Mouse (Mus musculus) urinary bladder, postnatal 14 days (tissue): ENCODE measurements around the gene Glod4.
"Not testable (repeated sequence)": the region's sequence is repeated elsewhere in the genome, so short reads cannot be mapped to it uniquely, and the experiment has no call there.

ENCODE experiments used
- DNase-seq: peaks from one replicate; pipeline ENCODE4 v3.0.0; 2021; ENCODE audit warnings: low spot score

The Glod4 gene

DNA sequence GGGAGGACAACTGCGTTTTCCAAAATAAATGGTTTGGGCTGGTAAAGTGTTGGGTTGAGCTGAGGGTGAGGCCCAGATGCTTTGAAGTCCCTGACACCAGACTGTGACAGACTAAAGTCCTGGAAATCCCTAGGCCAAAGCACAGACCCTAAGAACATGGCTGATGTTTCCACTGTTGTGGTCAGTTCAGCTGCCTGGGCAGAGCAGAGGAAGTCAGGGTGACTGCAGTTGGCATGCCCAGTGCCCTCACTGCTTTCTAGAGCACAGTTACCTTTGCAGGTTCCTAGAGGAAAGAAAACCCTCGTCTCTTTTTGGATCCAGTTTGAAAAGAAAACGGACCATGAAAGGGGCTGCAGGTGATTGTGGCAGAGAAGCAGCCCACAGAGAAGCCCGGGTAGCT lies 13.9 kb upstream of the Glod4 start:
- DNase-seq, result no peak

DNA sequence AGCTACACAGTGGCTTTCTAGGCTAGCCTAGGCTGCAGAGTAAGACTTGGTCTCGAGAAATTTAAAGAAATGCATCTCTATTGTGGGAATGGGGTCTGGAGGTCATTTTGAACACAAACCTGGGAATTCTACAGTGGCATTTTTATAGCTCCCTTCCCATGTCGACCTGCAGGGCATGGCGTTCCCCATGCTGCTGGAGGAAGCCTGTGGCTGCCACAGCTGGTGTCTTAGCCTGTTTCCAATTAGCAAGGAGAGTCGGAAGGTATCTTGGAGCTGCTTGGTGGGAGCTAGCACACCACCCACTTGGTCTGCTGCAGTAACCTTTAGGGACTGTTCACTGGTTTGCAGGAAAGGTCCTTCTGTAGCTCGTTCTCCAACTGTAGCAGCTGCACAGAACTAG lies 12.6 kb upstream of the Glod4 start:
- DNase-seq, result no peak

DNA sequence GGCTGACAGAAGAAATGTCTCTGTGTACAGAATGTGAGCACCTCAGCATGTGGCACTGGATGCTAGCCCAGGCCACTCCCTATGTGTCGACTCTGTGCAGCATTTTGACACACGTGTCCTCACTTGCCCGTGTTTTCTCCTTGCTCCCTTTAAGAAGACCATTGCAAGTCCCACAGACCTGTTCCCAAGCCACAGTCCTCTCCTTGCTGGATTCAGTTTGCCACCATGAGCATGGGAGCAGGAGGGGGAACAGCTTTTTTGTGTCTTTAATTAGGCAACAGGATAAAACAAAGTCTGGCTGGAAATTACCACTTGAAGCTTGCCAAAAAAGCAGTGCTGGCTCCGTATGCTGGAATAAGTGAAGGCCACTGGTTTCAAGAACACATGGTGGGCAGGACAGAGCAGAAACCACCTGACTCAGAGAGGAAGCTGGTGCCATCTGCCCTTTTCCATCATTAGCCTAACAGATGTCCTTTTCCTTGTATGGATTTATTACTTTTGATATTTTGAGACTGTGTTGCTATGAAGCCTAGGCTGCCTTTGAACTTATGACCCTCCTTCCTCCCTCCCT lies 12.0 kb upstream of the Glod4 start:
- DNase-seq, result no peak

- DNase-seq, result no peak
These were observed 10.4 kb upstream of the Glod4 start for GRCm38 (mm10) chr11:76253918-76254264.

DNA sequence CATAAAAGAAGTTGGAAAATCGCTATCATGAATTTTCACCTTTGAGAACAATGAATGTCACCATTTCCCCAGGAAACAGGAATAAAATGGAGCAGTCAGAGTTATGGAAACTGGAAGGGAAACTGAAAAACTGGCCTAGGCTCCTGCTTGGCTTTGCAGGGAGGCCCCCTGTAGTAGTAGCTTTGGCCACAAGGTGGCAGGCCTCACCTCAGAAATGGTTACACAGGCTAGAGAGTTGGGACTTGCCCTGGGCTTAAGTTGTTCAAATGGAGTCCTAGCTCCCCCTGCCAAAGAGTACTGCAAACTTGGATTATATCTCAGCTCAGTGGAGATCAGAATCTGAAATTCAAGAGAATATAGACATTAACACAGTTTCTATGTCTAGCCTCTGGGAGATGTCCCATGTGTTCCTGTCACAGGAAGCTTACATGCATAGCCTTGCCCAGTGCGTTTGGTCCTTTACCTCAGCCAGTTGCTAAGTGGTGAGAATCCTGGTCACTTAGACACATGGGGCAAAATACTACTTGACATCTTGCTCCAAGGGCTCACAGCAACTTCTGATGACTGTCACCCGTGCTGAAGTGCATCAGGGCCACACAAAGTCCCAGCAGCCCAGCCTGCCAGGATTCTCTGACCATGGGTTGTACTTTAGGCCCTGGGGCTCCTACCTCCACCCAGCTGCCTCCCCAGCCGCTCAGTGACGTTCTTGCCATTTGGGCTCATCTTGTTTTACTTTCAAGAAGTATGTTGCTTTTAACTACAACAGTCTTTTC lies 9.8 kb upstream of the Glod4 start:
- DNase-seq, result peak; percentile 89

DNA sequence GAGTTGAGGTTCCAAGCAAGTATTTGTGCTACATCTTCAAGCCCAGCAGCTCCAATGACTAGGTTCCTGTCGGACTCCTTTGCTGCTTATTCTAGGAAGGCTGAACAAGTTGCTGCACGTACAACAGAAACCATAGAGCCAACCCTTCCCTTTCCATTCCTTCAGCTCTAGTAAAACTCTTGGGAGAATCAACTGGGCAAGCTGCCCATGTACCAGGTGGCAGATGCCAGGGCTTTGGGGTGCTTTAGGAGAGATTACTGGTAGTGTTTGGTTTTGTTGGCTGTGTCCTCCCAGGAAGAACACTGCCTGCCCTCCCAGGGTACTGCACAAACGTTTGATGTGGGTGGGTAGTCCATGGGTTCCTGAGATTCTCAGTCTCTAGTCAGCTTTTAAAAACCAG lies 8.5 kb upstream of the Glod4 start:
- peak; percentile 42 for DNase-seq

- no peak for DNase-seq
These were observed 3.7 kb upstream of the Glod4 start for GRCm38 (mm10) chr11:76247239-76247638.

DNA sequence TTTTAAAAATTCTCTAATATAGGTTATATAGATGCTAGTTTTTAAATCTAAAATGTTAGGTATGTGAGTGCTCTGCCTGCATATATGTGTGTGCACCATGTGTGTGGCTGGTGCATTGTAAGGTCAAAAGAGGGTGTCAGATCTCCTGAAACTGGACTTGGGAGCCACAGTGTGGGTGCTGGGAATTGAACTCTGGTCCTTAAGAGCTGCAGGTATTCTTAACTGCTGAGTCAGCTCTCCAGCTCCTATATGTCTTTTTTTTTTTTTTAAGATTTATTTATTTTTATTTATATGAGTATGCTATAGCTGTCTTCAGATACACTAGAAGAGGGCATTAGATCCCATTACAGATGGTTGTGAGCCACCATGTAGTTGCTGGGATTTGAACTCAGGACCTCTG lies 2.9 kb upstream of the Glod4 start:
- DNase-seq, result no peak

GRCm38 (mm10) chr11:76243811-76244546 lies 454 bp upstream of the Glod4 start:
- DNase-seq, result no peak

DNA sequence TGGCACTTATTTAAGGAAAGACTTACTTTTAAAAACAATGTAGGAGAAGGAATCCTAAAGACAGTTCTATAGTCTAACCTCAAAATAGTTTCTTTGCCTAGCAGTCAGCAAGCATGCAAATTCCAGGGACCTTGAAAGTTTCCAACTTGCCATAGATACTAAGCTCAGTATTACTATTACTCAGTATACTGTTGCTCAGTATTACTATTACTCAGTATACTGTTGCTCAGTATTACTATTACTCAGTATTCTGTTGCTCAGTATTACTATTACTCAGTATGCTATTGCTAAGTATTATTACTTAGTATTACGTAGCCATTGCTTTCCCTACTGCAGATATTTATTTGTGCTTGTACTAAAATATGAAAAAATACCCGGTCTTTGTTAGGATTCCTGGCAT lies 3.8 kb downstream of the Glod4 start:
- DNase-seq, result no peak

GRCm38 (mm10) chr11:76236136-76236535 lies 7.4 kb downstream of the Glod4 start:
- no peak for DNase-seq

DNA sequence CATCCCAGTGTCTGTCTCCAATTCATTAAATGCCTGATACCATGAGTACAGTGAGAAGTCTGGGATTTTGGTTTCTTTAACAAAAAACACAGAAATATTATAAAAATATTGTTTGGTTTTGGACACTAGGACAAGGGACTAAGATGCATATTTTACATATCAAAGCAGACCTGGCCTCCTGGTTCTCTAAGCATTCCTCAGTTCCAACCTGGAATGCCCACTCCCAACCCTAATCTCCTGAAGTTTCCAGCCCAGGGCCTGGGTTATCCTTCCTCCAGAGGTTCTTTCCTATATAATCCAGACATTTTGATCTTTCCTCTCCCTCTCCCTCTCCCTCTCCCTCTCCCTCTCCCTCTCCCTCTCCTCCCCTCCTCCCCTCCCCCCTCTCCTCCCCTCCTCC lies 18.5 kb downstream of the Glod4 start:
- no peak for DNase-seq

- no peak for DNase-seq
These were observed 18.9 kb downstream of the Glod4 start for GRCm38 (mm10) chr11:76224631-76225030.

- peak; percentile 98 for DNase-seq
These were observed 26.1 kb downstream of the Glod4 start, which contains the start of the genes Dbil5 and Gemin4 for GRCm38 (mm10) chr11:76217390-76217800. Dbil5 (plus strand) TSS chr11:76217608. Gemin4 (minus strand) TSS chr11:76217664.

GRCm38 (mm10) chr11:76216681-76217389 lies 26.7 kb downstream of the Glod4 start:
- peak; percentile 83 for DNase-seq

DNA sequence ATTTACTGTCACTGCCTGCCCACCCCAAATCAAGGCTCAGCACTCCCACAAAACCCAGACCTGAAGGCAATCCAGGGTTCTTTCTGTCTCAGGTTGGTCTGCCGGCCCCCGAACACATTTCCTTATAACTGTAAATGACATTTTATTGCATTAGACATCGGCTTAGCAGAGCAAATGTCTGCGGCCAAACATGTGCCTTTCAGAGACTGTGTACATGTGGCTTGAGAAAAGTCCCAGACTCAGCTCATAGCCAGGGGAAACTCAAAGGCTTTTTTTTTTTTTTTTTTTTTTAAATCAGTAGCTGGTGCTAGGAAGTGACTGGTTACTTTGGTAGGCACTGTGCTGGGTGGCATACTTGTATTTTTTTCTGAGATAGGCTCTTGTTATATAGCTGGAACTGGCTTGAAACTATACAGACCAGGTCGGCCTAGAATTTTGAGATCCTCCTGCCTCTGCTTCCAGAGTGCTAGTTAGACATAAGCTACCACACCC lies 27.4 kb downstream of the Glod4 start:
- DNase-seq, result no peak

- DNase-seq, result no peak
These were observed 28.5 kb downstream of the Glod4 start for GRCm38 (mm10) chr11:76215011-76215410.

GRCm38 (mm10) chr11:76213841-76214240 lies 29.7 kb downstream of the Glod4 start:
- no peak for DNase-seq

GRCm38 (mm10) chr11:76211595-76211994 lies 31.9 kb downstream of the Glod4 start:
- not testable (repeated sequence) for DNase-seq

- DNase-seq, result no peak
These were observed 33.1 kb downstream of the Glod4 start for GRCm38 (mm10) chr11:76210228-76210985.

DNA sequence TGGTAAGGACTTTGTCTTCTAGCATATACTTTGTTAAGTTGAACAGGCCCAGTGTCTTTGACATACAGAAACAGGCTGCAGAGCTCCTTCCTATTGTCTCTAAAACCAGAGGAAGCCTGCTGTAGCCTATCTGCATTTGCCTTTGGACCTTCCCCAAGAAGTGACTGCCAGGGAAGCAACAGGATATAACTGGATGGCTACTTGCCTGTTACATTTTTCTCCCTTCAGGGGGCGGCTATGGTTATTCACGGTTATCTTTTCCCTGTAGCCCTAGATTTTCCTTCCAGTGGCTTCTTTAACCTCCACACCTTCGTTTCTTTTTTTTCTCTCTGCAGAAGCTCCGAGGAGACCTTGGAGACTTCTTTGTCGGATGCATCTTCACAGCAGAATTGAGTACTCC lies 36.7 kb downstream of the Glod4 start:
- no peak for DNase-seq
